Mouse (Mus musculus) c-Kit-positive CD71-positive TER-119-positive erythroid progenitor cells, embryonic 14.5 days (primary cell): Measurements from ENCODE around the gene Gimap7.

Experiments used
- DNase-seq: peaks from one replicate; pipeline ENCODE4 v3.0.0-alpha.2; 2013; ENCODE audit warnings: low spot score

The Gimap7 gene

GRCm38 (mm10) chr6:48692962-48693361, 25.5 kb upstream of the Gimap7 start:
- no peak for DNase-seq

- no peak for DNase-seq
Measured at GRCm38 (mm10) chr6:48696830-48697554, 21.4 kb upstream of the Gimap7 start.

DNA sequence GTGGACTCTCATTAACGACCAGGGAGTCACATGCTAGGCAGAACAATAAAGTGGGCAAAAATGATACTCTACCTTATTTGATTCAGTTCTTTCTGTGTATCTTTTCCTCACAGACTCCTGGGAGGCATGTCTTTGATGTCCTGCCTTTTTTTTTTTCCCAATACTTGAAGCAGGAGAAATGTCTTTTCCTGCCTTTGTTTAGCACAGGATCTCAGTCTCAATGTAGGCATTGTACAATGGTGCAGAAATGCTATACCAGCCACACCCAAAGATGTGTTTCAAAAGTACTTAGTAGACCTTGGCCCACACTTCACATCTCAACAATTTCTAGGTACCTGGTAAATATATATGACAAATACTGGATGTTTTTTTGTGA, 20.9 kb upstream of the Gimap7 start:
- no peak for DNase-seq

- DNase-seq, result no peak
Measured at GRCm38 (mm10) chr6:48698066-48698856, 20.2 kb upstream of the Gimap7 start.

- no peak for DNase-seq
Measured at GRCm38 (mm10) chr6:48698888-48699287, 19.5 kb upstream of the Gimap7 start.

GRCm38 (mm10) chr6:48700251-48701075, 18.0 kb upstream of the Gimap7 start:
- no peak for DNase-seq

DNA sequence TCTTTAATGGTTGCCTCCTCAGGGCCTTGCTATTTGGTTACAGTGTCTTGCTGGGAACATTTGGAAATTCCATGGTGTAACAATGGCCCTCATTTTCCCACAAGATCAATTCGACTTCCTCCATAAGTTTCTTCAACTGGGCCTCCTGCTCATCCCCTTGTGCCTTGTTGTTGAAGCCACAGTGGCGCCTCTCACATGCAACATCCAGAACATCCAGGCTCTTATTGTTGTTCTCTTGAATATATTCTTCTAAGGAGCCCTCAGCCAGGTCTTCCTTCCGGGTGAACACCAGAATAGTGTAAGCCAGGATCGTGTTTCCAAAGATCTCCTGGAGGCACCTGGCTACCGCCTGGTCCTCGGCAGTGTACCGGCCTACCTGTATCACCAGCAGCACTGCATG, 16.3 kb upstream of the Gimap7 start:
- DNase-seq, result no peak

GRCm38 (mm10) chr6:48702601-48703000, 15.8 kb upstream of the Gimap7 start:
- no peak for DNase-seq

DNA sequence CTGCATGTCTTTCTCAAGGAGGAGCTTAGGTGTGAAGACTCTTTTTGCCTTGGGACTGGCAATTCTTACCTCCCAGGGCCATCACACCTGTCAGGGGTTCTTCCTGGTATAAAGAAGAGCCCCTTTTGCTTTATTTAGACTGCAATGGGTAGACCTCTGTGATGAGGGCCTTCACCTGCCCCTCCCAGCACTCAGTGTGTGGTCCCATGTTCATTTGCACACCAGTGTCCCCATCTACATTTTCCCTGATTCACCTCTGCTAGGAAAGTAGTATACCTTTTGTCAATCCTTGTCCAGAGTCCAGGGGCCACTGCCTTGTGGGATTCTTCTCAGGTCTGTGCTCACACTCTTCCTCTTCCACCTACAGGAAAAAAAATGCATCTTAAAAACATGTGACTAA, 14.3 kb upstream of the Gimap7 start:
- no peak for DNase-seq

DNA sequence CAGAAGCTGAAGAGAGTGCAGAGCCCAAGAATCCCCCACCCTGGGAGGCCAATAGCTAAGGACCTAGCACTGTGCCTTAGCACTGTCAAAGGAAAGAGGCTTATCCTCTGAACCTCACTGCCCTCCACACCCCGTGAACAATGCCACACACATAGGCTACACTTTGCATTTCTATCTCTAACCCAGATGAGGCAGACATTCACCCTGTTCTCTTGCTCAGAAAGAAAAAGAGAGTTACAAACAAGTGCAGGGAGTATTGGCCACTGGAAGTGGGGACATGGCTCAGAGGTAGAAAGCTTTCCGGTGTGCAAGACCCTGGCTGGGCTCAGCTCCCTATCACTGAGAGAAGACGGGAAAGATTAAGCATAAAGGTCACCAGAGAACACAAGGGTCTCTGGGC, 12.3 kb upstream of the Gimap7 start:
- DNase-seq, result no peak

DNA sequence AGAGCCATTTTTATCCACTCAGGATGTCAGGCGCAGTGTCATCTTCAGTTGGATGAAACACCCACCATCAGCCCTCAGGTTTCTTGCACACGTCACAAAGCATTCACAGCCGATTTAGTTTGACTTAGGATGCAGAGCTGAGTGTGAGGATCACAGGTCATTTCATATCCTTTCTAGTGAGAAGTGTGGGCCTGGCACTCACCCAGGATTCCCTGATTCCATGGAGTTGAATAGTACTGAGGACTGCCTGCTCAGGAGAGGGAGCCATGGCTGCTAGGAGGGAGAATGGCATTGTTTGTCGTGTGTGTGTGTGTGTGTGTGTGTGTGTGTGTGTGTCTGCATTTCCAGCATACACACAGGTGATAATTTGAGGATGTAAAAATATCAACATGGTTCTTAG, 1.9 kb downstream of the Gimap7 start:
- DNase-seq, result no peak

GRCm38 (mm10) chr6:48723468-48723867, 5.0 kb downstream of the Gimap7 start:
- DNase-seq, result no peak

GRCm38 (mm10) chr6:48725476-48725875, 7.1 kb downstream of the Gimap7 start:
- no peak for DNase-seq

DNA sequence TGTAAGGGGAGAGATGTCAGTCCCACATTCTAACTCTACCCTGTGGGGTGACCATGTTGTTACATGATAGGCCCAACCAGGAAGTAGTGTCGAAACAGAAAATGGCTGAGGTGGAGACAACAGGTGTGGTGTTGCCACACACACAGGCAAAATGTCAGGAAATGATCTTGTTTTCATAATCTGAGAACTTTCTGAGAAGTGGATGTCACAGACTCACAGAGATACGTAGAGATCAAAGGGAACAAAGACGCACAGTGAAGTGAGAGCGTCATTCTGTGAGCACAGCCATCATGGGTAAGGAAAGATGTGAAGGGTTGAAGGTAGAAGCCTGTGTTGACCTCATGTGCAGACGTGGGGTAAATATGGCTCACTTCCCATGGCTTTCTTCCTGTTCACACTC, 9.3 kb downstream of the Gimap7 start:
- no peak for DNase-seq

GRCm38 (mm10) chr6:48732864-48733304, 14.5 kb downstream of the Gimap7 start:
- DNase-seq, result no peak

DNA sequence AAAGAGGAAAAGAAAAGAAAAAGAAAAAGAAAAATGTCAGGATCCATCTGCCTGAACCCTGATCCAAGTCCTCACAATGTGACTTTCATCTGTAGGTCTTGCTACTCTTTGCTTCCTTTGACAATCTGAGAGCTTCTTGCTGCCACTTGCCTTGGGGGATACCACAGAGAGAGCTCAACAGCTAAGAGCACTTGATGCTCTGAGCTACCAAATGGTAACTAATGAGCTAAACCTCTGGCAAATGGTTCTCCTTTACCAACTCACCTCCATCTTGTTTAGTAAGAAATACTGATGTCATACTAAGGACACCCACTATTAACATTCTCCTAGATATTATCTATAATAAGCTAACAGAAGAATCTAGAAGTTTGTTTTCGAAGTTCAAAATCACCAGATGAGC, 15.2 kb downstream of the Gimap7 start:
- DNase-seq, result no peak

DNA sequence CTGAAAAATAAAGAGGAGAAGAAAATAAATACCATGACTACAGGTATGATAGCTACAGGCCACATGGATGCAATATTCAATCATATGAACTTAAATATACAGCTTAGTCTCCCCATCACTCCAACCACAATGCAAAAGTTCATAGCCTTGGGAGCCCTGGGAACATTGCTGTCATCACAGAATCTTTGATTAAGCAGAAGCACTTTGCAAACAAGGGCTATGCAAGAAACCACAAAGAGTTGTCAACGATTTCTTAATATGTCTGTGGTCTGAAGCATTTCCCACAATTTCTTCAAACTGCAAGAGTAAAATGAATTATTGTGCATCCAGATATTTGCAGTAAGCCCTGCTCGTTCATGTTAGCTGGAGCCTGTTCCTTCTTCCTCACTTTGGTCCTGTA, 18.6 kb downstream of the Gimap7 start:
- DNase-seq, result no peak

DNA sequence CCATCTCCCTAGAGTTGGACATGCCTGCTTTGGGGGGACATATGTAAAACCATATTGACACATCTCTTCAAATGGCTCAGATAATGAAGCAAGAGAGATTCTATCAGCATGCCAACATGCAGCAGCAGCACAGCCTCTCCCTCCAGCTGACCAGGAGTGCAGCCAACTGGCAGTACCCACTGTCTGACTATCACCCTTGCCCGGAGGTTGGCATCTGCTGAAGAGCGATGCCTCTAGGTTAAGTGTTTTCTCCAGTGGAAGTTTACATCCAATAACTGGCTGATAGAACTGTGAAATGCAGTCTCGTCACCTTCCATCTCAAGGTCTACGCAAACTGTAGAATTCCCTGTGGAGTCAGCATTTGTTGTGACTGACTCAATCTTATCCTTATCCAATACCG, 19.3 kb downstream of the Gimap7 start:
- DNase-seq, result no peak

DNA sequence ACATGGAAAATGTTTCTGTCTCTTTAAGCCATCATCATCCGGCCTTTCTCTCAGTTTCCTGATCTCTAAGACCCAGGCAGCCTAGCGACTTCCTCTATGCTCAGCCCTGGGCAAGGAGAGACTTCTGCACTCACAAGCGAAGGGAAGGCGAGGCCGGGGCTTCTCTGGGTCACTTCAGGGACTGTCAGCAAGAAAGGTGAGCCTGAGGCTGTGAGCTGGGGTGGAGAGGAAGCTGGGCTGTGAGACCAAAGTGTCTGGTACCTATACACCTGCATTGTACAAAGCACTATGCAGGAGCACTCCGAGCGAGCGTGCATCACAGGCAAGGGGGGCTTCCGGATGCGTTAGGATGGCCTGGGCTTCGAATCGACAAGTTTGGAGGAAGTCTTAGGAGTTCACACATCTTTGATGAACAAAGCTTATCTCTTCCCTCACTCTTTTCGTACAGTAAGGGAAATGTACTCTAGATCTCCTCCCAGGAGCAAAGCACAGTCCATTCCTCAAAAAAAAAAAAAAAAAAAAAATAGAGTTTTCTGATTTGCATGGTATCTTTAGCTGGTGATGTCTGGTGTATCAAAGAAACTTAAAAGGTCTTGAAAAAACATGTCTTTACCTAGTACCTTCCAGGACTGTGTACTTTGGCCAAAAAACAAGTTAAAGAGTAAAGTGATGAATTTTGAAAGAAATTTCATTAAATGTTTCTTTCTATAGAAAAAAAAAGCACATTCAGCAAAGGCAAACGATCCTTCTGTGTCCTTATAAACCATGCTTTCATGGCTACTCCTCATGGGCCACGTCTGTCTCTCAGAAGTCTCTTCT, 20.7 kb downstream of the Gimap7 start, which contains the start of gene Gimap1:
Gene Gimap1, plus strand, starts transcription at position 94 of the 819 bp plus-strand sequence.
- DNase-seq, result no peak

DNA sequence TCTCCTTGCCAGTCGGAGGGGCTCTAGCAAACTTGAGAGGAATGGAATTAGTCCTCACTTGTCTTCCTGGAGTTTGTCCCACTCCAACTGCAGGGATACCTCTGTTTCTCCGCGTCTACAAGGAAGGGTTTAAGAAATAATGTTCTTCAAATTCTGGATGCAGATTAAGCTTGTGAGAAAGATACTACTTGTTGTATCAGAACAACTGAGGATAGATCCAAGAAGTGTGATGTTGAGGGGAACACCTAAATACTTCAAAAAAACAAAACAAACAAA, 21.3 kb downstream of the Gimap7 start:
- DNase-seq, result no peak

- DNase-seq, result no peak
Measured at GRCm38 (mm10) chr6:48740501-48741169, 22.2 kb downstream of the Gimap7 start.
